Mouse (Mus musculus) olfactory bulb, adult 2 months (tissue): ENCODE data around the gene Dock8. TPM values are rescaled to one million over a fixed set of nuclear protein-coding genes. Genes with fewer than 3 reads are reported as not detected.

Experiments
- H3K27ac ChIP-seq: fragments of 200-500 bp; 2 replicates; pipeline ENCODE4 v1.5.1; 2012; ENCODE audit warnings: low read depth, low read length; ENCODE audit not compliant: insufficient read depth
- H3K4me1 ChIP-seq: fragments of 200-500 bp; 2 replicates; pipeline ENCODE4 v1.6.1; 2012; ENCODE audit warnings: low read length; ENCODE audit not compliant: control insufficient read depth, insufficient read depth
- H3K4me3 ChIP-seq: fragments of 200-500 bp; 2 replicates; pipeline ENCODE4 v1.5.1; 2012; ENCODE audit warnings: mild to moderate bottlenecking, low read depth, low read length, moderate library complexity; ENCODE audit not compliant: insufficient read depth
- CTCF ChIP-seq: fragments of 200-500 bp; IDR thresholded peaks from 2 replicates; pipeline ENCODE4 v1.5.1; 2012; ENCODE audit warnings: low read depth, mild to moderate bottlenecking, low read length, moderate library complexity; ENCODE audit not compliant: insufficient read depth
- POLR2A ChIP-seq: fragments of 200-500 bp; IDR thresholded peaks from 2 replicates; pipeline ENCODE4 v1.6.1; 2012; ENCODE audit warnings: mild to moderate bottlenecking, low read depth, low read length, moderate library complexity; ENCODE audit not compliant: insufficient read depth
- WGBS: fragments of 180-500 bp; shearing (Covaris S2); methylation state at CpG from one replicate; pipeline ENCODE4 v1.1.7; 2018; 5-methylcytosine and 5-hydroxymethylcytosine counted together
- polyA plus RNA-seq: library from polyadenylated mRNA; stranded (reverse); fragments of >200 nt; gene quantifications from 2 replicates; pipeline ENCODE4 v1.2.4, GENCODE M21; 2012; ENCODE audit warnings: low replicate concordance; ENCODE audit not compliant: missing spikeins, insufficient read depth, insufficient read length

The Dock8 gene
- polyA plus RNA-seq, 1 experiment = not detected

DNA sequence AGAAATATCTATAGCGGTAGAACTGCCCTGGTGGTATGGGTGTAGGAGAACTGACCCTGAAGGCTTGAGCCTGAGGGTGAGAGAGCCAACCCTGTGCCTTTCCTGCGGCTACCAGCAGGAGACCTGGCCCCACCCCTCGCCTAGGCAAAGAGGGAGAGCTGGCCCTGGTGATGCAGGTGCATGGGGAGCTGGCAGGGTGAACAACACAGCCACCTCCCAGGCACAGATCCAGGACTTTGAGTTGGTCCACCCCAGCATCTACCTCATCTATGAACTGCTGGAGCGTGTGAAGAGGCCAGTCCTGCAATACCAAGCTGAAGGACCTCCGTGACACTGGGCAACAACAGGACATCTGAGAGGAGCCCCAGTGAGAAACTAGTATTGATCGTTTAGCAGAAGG, 5.8 kb upstream of the Dock8 start:
- 80% methylated on average over 6 of the region's 6 CpGs for WGBS
- Histone ChIP-seq H3K4me3 (no peak overlapping the region), H3K27ac (no peak overlapping the region), H3K4me1 (0 out of 2 replicates have a peak, but pooled peaks cover 2% of the 10 kb centered on the region)
- TF ChIP-seq POLR2A = no peak
- TF ChIP-seq CTCF = no peak

DNA sequence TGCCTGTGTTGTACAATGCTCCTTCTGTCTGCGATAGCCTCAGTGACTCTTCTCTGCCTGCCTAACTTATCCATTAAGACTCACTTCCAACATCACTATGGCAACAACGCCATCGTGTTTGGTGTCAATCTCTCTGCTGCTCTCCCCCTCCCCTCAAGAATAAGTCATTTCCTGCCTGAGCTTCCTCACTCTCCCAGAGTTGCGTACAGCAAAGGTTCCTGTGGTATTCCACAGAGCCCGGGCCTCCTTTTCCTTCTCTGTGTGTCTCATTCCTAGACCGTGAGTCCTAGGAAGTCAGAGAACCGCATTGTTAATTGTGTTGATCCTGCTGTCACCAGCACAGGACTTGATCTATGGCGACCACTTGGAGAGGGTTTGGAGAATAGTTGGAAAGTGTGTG, 4.4 kb upstream of the Dock8 start:
- WGBS = 52% methylated on average over 8 of the region's 8 CpGs
- H3K4me1 ChIP-seq = peaks cover 11% of the 10 kb centered on the region
- no peak overlapping the region for H3K27ac ChIP-seq
- no peak overlapping the region for H3K4me3 ChIP-seq
- no peak for TF ChIP-seq CTCF
- TF ChIP-seq POLR2A = no peak

DNA sequence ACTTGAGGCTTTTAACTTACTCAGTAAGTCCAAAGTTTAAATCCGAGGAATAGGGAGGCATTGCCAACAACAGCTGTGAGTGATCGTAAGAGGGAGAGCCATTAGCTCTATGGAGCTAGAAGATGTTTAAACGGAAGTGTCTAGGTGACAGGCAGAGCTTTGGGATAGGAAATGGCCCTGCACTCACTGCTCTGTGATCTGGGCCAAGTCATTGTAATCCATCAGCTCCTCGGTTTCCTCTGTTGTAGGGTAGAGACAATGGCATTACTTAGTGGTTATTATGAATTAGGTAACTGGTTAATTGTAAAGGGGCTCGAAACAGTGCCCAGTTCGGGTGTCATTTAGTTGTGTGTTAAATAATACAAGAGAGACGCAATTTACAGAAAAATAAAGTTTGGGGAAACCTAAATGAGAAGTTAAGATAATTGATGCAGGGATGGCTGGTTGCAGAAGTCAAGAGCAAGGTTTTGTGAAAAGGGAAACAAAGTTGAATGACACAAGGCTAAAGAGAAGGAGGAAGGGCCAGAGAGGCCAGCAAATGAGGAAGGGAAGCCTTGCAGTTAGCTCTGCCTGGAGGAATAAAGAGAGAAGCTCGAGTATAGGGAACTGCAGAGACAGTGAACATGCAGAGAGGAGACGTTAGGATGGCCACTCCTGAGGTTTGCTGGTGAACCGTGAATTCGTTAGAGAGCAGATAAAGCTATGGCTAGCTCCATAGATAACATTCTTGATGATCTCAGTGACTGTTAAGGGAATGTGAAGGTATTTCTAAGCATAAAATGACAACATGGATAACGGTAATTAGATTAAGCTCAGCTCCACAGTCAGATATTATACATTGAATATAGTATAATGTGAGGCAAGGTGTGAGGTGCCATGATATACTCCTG, 2.3 kb upstream of the Dock8 start:
- Histone ChIP-seq H3K4me1 (peaks cover 11% of the 10 kb centered on the region), H3K27ac (no peak overlapping the region), H3K4me3 (no peak overlapping the region)
- TF ChIP-seq CTCF = no peak
- no peak for TF ChIP-seq POLR2A
- WGBS = 78% methylated on average over 12 of the region's 12 CpGs

DNA sequence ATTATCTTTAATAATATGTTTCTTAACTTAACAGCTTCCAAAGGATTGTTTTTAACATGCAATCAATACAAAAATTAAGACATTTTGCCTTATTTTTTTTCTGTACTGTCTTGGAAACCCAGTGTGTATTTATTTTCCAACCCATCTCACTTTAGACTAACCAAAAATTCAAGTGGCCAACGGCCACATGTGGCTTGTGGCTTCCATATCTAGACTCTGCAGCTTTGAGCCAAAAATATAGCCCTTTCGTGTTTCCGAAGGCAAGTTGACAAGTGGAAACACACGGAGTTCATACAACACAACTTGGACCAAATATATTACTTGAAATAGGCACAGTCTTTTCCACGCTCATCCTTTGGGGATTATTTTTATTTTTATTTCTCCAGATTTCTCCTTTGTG, 773 bp upstream of the Dock8 start:
- no peak for TF ChIP-seq POLR2A
- no peak for TF ChIP-seq CTCF
- Histone ChIP-seq H3K4me1 (peaks cover 9% of the 10 kb centered on the region), H3K27ac (no peak overlapping the region), H3K4me3 (no peak overlapping the region)
- 75% methylated on average over 5 of the region's 5 CpGs for WGBS

DNA sequence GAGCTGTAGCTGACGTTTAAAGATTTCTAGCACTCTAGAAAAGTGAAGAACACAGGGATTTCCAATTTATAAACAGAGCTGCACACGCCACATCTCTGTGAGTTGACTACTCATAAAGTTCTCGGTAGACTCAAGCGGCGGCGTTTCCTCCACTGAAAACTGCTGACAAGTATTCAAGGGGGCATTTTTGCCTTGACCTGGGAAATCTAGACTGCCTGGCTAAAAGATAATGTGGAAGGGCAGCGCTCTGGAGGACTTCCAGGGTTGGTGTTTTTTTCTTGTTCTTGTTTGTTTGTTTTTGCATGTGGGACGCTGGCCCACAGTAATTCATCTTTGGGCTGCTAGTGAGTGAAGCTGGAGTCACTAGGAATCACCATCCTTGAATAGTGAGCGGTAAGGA, 819 bp downstream of the Dock8 start:
- Histone ChIP-seq H3K4me3 (no peak overlapping the region), H3K4me1 (peaks cover 8% of the 10 kb centered on the region), H3K27ac (no peak overlapping the region)
- TF ChIP-seq CTCF (no peak), POLR2A (no peak)
- 39% methylated on average over 9 of the region's 9 CpGs for whole genome bisulfite sequencing

DNA sequence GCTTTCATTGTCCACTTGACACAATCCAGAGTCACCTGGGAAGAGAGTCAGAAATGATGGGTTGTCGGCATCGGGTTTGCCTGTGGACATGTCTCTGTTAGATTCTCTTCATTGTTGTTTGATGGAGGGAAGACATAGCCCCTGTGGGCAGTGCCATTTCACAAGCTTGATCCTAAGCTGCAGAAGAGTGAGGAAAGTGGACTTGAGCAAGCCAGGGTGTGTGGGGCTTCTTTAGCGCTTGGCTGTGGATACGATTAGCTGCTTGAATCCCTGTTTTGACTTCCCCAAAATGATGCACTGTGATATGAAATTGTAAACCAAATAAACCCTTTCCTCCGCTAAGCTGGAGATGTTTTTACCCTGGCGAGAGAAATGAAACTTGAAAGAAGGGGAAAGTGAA, 2.7 kb downstream of the Dock8 start:
- Histone ChIP-seq H3K4me3 (no peak overlapping the region), H3K4me1 (peaks cover 8% of the 10 kb centered on the region), H3K27ac (no peak overlapping the region)
- no peak for TF ChIP-seq CTCF
- TF ChIP-seq POLR2A = no peak
- 90% methylated on average over 6 of the region's 6 CpGs for WGBS

DNA sequence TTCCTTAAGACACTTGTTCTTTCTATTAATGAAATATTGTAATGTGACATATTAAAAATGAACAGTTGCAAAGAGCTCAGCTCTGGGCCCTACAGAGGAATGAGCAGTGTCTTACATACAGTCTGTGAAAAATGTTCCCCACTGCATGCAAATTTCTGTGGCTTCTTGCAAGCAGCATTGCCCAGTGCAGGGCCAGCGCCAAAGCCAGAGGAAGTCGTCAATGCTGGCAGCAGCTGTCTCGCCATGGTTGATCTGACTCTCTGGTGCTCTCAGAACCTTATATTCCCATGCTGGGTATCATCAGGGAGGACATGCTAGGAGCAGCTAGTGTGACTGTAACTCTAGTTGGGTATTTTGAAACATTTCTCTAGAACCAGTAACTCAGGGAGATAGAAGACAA, 3.5 kb downstream of the Dock8 start:
- TF ChIP-seq CTCF (no peak), POLR2A (no peak)
- WGBS = 87% methylated on average over 3 of the region's 3 CpGs
- no peak overlapping the region for H3K27ac ChIP-seq
- H3K4me1 ChIP-seq = peaks cover 8% of the 10 kb centered on the region
- H3K4me3 ChIP-seq = no peak overlapping the region

DNA sequence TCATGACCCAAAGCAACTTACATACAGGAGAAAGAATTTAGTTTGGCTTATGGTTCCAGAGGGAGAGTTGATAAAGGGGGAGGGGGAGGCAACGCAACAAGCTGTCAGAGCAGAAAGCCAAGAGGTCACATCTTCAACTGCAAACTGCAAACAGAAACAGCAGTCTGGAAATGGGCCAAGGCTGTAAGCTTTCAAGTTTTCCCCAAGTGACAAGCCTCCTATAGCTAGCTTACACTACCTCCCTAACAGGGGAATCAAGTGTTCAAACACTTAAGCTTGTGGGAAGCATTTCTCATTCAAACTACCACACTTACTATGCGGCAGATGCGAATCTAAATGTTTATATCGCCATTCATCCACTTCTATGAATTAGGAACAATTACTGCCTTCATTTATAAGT, 4.5 kb downstream of the Dock8 start:
- no peak overlapping the region for H3K4me3 ChIP-seq
- no peak for TF ChIP-seq POLR2A
- TF ChIP-seq CTCF = no peak
- peaks cover 8% of the 10 kb centered on the region for H3K4me1 ChIP-seq
- 45% methylated on average over 4 of the region's 4 CpGs for WGBS
- H3K27ac ChIP-seq = no peak overlapping the region

DNA sequence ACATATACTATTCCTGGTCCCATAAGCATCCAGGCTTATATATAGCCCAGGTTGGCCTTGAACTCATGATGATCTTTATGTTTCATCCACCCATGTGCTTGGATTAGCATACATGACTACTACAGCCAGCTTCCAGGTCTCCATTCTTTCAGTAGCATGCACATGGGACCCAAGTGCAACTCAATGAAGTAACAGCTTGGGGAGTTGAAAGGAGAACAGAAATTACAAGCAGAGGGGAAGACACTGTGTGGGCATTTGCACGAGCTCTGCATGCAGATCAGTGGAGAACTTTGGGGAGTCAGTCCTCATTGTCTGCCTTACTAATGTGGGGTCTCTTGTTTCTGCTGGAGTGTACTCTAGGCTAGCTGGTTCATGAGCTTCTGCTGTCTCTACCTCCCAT, 7.4 kb downstream of the Dock8 start:
- Histone ChIP-seq H3K4me1 (no peaks in the 10 kb centered on the region), H3K27ac (no peak overlapping the region), H3K4me3 (no peak overlapping the region)
- WGBS = 90% methylated on average over 1 of the region's 1 CpGs
- no peak for TF ChIP-seq CTCF
- no peak for TF ChIP-seq POLR2A

DNA sequence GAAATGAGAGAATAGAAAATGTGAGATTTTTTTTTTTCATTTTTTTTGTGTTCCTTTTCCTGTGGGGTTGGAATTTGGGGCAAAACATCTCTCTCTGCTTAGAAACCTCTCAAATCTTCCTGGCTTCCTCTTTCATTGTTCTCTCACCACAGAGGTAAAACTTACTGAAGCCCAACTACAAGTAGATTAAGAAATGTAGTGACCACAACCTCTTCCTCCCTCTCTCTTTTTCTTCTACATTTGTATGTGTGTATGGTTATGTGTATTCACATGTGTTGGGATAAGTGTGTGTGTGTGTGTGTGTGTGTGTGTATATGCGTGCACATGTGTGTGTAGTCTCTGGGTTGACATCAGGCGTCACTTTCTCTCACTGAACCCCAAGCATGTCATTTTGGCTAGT, 9.2 kb downstream of the Dock8 start:
- Histone ChIP-seq H3K4me3 (no peak overlapping the region), H3K27ac (no peak overlapping the region), H3K4me1 (no peaks in the 10 kb centered on the region)
- TF ChIP-seq POLR2A = no peak
- WGBS = 100% methylated on average over 2 of the region's 2 CpGs

DNA sequence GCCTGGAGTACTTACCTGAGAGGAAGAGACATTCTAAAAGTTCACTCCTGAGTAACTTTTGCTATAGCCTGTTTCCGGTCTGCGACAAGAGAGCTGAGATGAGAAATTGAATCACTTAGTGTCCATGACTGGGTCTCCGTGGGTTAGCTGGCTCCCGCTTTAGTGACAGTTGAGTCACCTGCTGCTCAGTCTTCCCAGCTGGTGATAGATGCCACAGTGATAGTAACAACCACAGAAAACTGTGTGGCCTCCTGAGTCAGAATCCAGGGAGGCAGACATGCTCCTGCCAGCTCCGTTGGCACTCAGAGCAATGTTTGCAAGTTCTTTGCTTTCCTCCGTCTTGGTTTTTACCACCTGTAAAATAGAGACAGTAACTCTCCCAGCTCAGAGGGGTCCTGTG, 23.4 kb downstream of the Dock8 start:
- TF ChIP-seq CTCF = no peak
- TF ChIP-seq POLR2A = no peak
- Histone ChIP-seq H3K4me3 (no peak overlapping the region), H3K27ac (no peak overlapping the region), H3K4me1 (no peaks in the 10 kb centered on the region)
- 95% methylated on average over 6 of the region's 6 CpGs for WGBS
